Mouse (Mus musculus) frontal cortex, postnatal 25 days (tissue): ENCODE results near the gene Crisp1.

Source experiments
- DNase-seq, 2 experiments: peaks; one replicate each; pipeline ENCODE4 v3.0.0; 2022; ENCODE audit warnings: low spot score in 2 of 2

The Crisp1 gene

GRCm38 (mm10) chr17:40319062-40319461 is at the start of gene Crisp1:
Gene Crisp1, minus strand, starts transcription at chr17:40319207.
- DNase-seq, result no peak

DNA sequence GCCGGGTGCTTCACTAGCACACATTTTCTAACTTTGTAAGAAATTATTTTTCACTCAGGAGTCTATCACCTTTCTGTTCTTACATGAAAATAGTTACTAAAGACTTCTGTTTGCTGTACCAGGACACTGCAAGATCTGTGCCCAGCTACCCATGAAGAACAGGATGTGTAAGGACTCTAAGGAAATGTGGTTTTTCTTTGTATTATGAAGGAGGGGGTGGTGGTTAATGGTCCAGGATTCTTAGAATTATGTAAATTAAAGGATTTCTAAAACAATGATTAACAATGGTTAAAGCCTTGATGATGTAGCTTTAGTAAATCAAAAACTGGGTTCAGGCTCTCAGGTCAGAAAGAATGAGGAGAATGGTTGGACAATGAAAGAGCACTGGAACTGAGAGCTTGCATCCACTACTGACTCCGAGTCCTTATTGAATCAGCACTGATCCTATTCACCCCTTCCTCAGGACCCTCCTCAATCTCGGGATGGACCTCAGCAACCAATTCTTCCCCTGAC is 23.5 kb upstream of the Crisp1 start:
- DNase-seq, result no peak

DNA sequence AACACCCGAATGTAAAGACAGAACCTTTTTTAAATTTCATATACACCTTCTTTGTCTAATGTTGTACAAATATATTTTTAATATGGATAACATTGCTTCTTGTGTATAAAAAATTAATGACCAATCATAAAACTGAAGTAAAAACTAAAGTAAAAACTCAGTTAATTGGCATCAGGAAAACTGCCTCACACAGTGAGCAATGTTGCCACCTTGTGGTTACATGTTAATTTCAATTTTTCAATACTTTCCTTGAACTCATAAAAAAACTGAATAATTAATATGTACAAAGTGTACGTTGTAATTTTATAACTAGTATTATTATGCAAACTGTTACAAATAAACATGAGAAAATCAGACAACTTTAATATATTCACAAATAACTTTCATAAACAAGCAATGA is 33.6 kb downstream of the Crisp1 start:
- no peak for DNase-seq

- DNase-seq, result no peak
These were observed 43.5 kb downstream of the Crisp1 start for GRCm38 (mm10) chr17:40275519-40275918.

DNA sequence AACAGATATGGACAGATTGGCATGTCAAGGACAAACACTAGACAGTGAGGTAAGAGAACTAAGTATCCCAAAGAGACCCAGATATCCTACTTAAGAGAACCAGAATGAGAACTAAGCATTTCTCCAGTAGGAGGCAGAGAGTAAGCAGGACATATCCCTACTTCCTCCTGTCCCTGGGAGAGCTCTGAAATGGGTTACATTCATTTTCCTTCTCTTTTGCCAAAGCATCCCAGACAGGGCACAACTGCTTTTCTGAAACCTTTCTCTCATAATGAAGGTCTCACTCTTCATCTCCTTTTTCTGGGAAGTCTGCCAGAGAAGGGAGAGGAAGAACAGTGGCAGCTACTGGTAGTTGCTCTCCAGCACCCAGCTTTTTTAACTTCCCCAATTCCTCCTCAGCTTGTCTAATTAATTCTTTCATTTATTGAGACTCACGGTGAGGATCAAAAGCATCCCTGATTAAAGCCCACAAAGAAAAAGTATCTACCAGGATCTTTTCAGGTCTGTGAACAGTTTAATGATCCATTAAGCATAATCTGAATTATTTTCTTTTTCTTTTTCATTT is 44.0 kb downstream of the Crisp1 start:
- DNase-seq, result no peak

- DNase-seq, result no peak
These were observed 66.5 kb downstream of the Crisp1 start for GRCm38 (mm10) chr17:40252487-40252886.
